Mouse (Mus musculus): Measurements from ENCODE around the gene Nudc. TPM values are rescaled to one million over a fixed set of nuclear protein-coding genes. Genes with fewer than 3 reads are reported as not detected.

Gene Nudc
- polyA plus RNA-seq, 1 experiment from 2014 or later, result 170 TPM

- 58% methylated on average over 10 of the region's 10 CpGs for WGBS
- Histone ChIP-seq H3K27ac (no peak overlapping the region), H3K9ac (no peak overlapping the region), H3K36me3 (replicated peaks; ENCODE audit: control insufficient read depth, insufficient read depth) (no peaks in the 10 kb centered on the region), H3K4me3 (replicated peaks; ENCODE audit: low read length) (no peak overlapping the region), H3K4me1 (replicated peaks; ENCODE audit: control insufficient read depth, insufficient read depth, low read length) (peaks cover 1% of the 10 kb centered on the region; the same call in 1 of the 2 replicates), H3K4me2 (replicated peaks) (no peak overlapping the region), H3K9me3 (ENCODE audit: control insufficient read depth, low read length) (no peaks in the 10 kb centered on the region), H3K27me3 (ENCODE audit: control insufficient read depth, insufficient read depth, low read length) (no peaks in the 10 kb centered on the region)
- DNase-seq (ENCODE audit: low spot score) (no peak), ATAC-seq (ENCODE audit: low FRiP score) (no peak)
These were observed 24.3 kb upstream of the Nudc start for GRCm38 (mm10) chr4:133570066-133570466.

- no peak overlapping the region for H3K9ac ChIP-seq
- no peak overlapping the region for H3K4me3 ChIP-seq (replicated peaks; ENCODE audit: low read length)
- ATAC-seq (ENCODE audit: low FRiP score), result no peak
- no peak overlapping the region for H3K4me2 ChIP-seq (replicated peaks)
- WGBS, result 77% methylated on average over 10 of the region's 10 CpGs
- H3K27me3 ChIP-seq (ENCODE audit: control insufficient read depth, insufficient read depth, low read length), result no peaks in the 10 kb centered on the region
- no peak for DNase-seq (ENCODE audit: low spot score)
- H3K9me3 ChIP-seq (ENCODE audit: control insufficient read depth, low read length), result no peaks in the 10 kb centered on the region
- no peaks in the 10 kb centered on the region; the same call in 1 of the 2 replicates for H3K4me1 ChIP-seq (replicated peaks; ENCODE audit: control insufficient read depth, insufficient read depth, low read length)
- H3K27ac ChIP-seq, result no peak overlapping the region
- no peaks in the 10 kb centered on the region for H3K36me3 ChIP-seq (replicated peaks; ENCODE audit: control insufficient read depth, insufficient read depth)
These were observed 23.7 kb upstream of the Nudc start for GRCm38 (mm10) chr4:133569291-133570065.

- Histone ChIP-seq H3K4me2 (replicated peaks) (no peak overlapping the region), H3K27me3 (ENCODE audit: control insufficient read depth, insufficient read depth, low read length) (no peaks in the 10 kb centered on the region), H3K36me3 (replicated peaks; ENCODE audit: control insufficient read depth, insufficient read depth) (no peaks in the 10 kb centered on the region), H3K9me3 (ENCODE audit: control insufficient read depth, low read length) (no peaks in the 10 kb centered on the region), H3K9ac (no peak overlapping the region), H3K4me3 (replicated peaks; ENCODE audit: low read length) (no peak overlapping the region), H3K4me1 (replicated peaks; ENCODE audit: control insufficient read depth, insufficient read depth, low read length) (no peaks in the 10 kb centered on the region), H3K27ac (no peak overlapping the region)
- 29% methylated on average over 8 of the region's 8 CpGs for WGBS
- ATAC-seq (ENCODE audit: low FRiP score), result no peak
- no peak for DNase-seq (ENCODE audit: low spot score)
These were observed 21.5 kb upstream of the Nudc start for GRCm38 (mm10) chr4:133567251-133567650.

- ATAC-seq (ENCODE audit: low FRiP score), result no peak
- H3K36me3 ChIP-seq (replicated peaks; ENCODE audit: control insufficient read depth, insufficient read depth), result no peaks in the 10 kb centered on the region
- WGBS, result 73% methylated on average over 11 of the region's 11 CpGs
- no peaks in the 10 kb centered on the region for H3K27me3 ChIP-seq (ENCODE audit: control insufficient read depth, insufficient read depth, low read length)
- no peaks in the 10 kb centered on the region for H3K4me1 ChIP-seq (replicated peaks; ENCODE audit: control insufficient read depth, insufficient read depth, low read length)
- no peak overlapping the region for H3K27ac ChIP-seq
- DNase-seq (ENCODE audit: low spot score), result no peak
- H3K9ac ChIP-seq, result no peak overlapping the region
- H3K9me3 ChIP-seq (ENCODE audit: control insufficient read depth, low read length), result no peaks in the 10 kb centered on the region
- no peak overlapping the region for H3K4me3 ChIP-seq (replicated peaks; ENCODE audit: low read length)
- H3K4me2 ChIP-seq (replicated peaks), result no peak overlapping the region
These were observed 17.4 kb upstream of the Nudc start for GRCm38 (mm10) chr4:133563123-133563571.

GRCm38 (mm10) chr4:133561622-133562021 lies 15.8 kb upstream of the Nudc start:
- Histone ChIP-seq H3K9ac (no peak overlapping the region), H3K27me3 (ENCODE audit: control insufficient read depth, insufficient read depth, low read length) (no peaks in the 10 kb centered on the region), H3K4me3 (replicated peaks; ENCODE audit: low read length) (no peak overlapping the region), H3K9me3 (ENCODE audit: control insufficient read depth, low read length) (no peaks in the 10 kb centered on the region), H3K27ac (no peak overlapping the region), H3K4me1 (replicated peaks; ENCODE audit: control insufficient read depth, insufficient read depth, low read length) (no peaks in the 10 kb centered on the region), H3K4me2 (replicated peaks) (no peak overlapping the region), H3K36me3 (replicated peaks; ENCODE audit: control insufficient read depth, insufficient read depth) (no peaks in the 10 kb centered on the region)
- 72% methylated on average over 4 of the region's 4 CpGs for WGBS
- ATAC-seq (ENCODE audit: low FRiP score), result no peak
- DNase-seq (ENCODE audit: low spot score), result no peak

- no peak overlapping the region for H3K9ac ChIP-seq
- no peaks in the 10 kb centered on the region for H3K4me1 ChIP-seq (replicated peaks; ENCODE audit: control insufficient read depth, insufficient read depth, low read length)
- no peak overlapping the region for H3K27ac ChIP-seq
- H3K9me3 ChIP-seq (ENCODE audit: control insufficient read depth, low read length), result no peaks in the 10 kb centered on the region
- ATAC-seq (ENCODE audit: low FRiP score), result no peak
- H3K4me2 ChIP-seq (replicated peaks), result no peak overlapping the region
- no peaks in the 10 kb centered on the region for H3K36me3 ChIP-seq (replicated peaks; ENCODE audit: control insufficient read depth, insufficient read depth)
- DNase-seq (ENCODE audit: low spot score), result no peak
- WGBS, result 82% methylated on average over 4 of the region's 4 CpGs
- no peak overlapping the region for H3K4me3 ChIP-seq (replicated peaks; ENCODE audit: low read length)
- H3K27me3 ChIP-seq (ENCODE audit: control insufficient read depth, insufficient read depth, low read length), result no peaks in the 10 kb centered on the region
These were observed 14.1 kb upstream of the Nudc start for GRCm38 (mm10) chr4:133559846-133560245.

DNA sequence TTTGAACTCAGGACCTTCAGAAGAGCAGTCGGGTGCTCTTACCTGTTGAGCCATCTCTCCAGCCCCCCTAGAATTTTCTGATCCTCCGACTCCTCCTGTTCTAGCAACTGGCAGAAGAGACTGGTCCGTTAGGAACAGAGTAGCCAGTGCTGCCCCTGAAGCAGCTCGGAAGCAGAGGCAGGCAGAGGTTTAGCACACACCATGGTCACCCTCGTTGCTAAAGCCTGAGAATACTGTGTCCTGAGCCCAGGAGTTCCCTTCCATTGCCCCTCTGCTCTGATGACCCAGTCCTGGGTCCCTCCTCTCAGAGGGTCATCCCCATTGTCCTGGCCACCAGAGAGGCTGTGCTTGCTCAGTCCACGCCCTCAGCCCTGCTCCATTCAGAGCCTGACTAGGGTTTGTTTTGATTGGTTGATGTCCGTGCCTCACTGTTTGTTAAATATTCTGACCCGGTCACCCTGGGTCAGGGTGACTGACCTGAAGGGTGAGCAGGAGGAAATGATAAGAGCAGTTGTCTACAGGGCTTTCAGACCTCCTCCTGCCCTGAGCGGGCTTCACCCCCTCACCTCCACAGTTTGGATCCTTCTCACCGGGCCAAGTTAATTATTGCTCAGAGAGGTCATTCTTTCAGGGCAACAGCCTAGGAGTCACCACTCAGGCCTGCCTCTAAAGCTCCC lies 11.4 kb upstream of the Nudc start:
- H3K27ac ChIP-seq, result no peak overlapping the region
- no peaks in the 10 kb centered on the region for H3K27me3 ChIP-seq (ENCODE audit: control insufficient read depth, insufficient read depth, low read length)
- H3K4me3 ChIP-seq (replicated peaks; ENCODE audit: low read length), result no peak overlapping the region
- ATAC-seq (ENCODE audit: low FRiP score) (no peak), DNase-seq (ENCODE audit: low spot score) (no peak)
- H3K4me2 ChIP-seq (replicated peaks), result no peak overlapping the region
- H3K9me3 ChIP-seq (ENCODE audit: control insufficient read depth, low read length), result no peaks in the 10 kb centered on the region
- H3K36me3 ChIP-seq (replicated peaks; ENCODE audit: control insufficient read depth, insufficient read depth), result no peaks in the 10 kb centered on the region
- no peaks in the 10 kb centered on the region for H3K4me1 ChIP-seq (replicated peaks; ENCODE audit: control insufficient read depth, insufficient read depth, low read length)
- no peak overlapping the region for H3K9ac ChIP-seq
- WGBS, result 29% methylated on average over 10 of the region's 10 CpGs

DNA sequence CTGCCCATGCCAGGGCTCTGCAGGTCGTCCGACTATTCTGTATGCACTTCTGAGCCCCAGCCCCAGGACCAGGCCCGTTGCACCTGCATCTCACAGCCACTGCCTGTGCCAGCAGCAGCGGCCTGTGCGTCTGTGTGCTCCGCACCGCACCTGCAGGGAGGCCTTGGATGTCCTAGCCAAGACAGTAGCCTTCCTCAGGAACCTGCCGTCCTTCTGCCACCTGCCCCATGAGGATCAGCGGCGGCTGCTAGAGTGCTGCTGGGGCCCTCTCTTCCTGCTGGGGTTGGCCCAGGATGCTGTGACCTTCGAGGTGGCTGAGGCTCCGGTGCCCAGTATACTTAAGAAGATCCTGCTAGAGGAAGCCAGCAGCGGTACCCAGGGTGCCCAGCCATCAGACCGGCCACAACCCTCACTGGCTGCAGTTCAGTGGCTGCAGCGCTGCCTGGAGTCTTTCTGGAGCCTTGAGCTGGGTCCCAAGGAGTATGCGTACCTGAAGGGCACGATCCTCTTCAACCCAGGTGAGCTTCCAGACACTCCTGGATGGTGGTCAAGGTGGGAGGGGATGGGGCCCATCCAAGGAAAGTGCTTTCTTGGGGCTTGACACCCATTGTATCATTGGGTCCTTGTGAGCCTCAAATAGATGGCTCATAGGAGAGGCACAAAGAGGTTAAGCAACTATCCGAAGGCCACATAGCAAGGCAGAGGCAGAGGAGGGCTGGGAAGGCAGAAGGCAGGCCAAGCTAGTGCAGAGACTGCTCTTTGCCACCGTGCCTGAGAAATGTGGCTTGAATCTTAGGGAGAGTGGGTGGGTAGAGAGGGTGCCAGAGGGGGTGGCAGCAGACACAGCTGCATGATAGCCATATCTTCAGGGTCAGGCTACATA lies 7.9 kb upstream of the Nudc start:
- no peaks in the 10 kb centered on the region for H3K36me3 ChIP-seq (replicated peaks; ENCODE audit: control insufficient read depth, insufficient read depth)
- H3K27me3 ChIP-seq (ENCODE audit: control insufficient read depth, insufficient read depth, low read length), result no peaks in the 10 kb centered on the region
- H3K27ac ChIP-seq, result no peak overlapping the region
- WGBS, result 77% methylated on average over 19 of the region's 19 CpGs
- H3K4me3 ChIP-seq (replicated peaks; ENCODE audit: low read length), result no peak overlapping the region
- H3K4me2 ChIP-seq (replicated peaks), result no peak overlapping the region
- DNase-seq (ENCODE audit: low spot score) (no peak), ATAC-seq (ENCODE audit: low FRiP score) (no peak)
- no peak overlapping the region for H3K9ac ChIP-seq
- H3K9me3 ChIP-seq (ENCODE audit: control insufficient read depth, low read length), result no peaks in the 10 kb centered on the region
- no peaks in the 10 kb centered on the region for H3K4me1 ChIP-seq (replicated peaks; ENCODE audit: control insufficient read depth, insufficient read depth, low read length)
